Mouse (Mus musculus) erythroblast, adult 5-6 weeks (primary cell): ENCODE measurements around the gene Doc2g. TPM values are rescaled to one million over a fixed set of nuclear protein-coding genes. Genes with fewer than 3 reads are reported as not detected.
"Not testable (repeated sequence)": the region's sequence is repeated elsewhere in the genome, so short reads cannot be mapped to it uniquely, and the experiment has no call there.

ENCODE experiments used
- ATAC-seq: replicated peaks from 2 replicates; pipeline ENCODE4 v1.8.0; 2016; ENCODE audit warnings: moderate number of reproducible peaks, mild to moderate bottlenecking, moderate TSS enrichment, inconsistent platforms; ENCODE audit not compliant: poor library complexity, low FRiP score, severe bottlenecking
- total RNA-seq, 2 experiments: library from RNA; stranded (forward) in 1 of 2; stranded (reverse) in 1 of 2; fragments of 150-400 nt in 1 of 2; fragments of 200-764, 138-1000 nt in 1 of 2; gene quantifications; 2 replicates each; pipeline versions ENCODE4 v1.2.3 to v1.2.4; 2015 to 2017; ENCODE audit warnings: low replicate concordance in 2 of 2

Doc2g gene
- total RNA-seq (2015; ENCODE audit: low replicate concordance) (0.38 TPM in 1 of 2 replicates, not detected in the other), total RNA-seq (2017; ENCODE audit: low replicate concordance) (not detected in 2 replicates)

- no peak for ATAC-seq
These were observed at the start of gene Doc2g for GRCm38 (mm10) chr19:4003112-4003511. TSS of gene Doc2g (plus strand) at chr19:4003313.

DNA sequence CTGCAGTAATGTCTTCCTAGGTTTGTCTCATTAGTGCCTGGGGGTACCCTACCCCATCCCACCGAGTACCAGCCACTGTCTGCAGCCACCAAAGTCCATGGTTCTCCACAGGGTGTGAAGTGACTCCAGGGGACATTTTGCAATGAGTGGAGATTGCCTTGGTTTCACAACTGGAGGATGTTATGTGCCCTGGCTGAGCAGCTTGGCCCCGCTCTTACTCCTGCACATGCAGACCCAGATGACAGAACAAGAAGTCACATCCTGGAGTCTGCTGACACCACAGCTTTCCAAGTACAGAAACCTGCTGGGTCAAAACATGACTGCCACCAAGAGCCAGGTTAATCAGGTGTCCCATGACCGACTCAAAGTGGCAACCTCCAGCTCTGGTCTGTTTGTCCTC is 48.1 kb upstream of the Doc2g start:
- ATAC-seq, result no peak

GRCm38 (mm10) chr19:3955804-3956203 is 47.3 kb upstream of the Doc2g start:
- no peak for ATAC-seq

DNA sequence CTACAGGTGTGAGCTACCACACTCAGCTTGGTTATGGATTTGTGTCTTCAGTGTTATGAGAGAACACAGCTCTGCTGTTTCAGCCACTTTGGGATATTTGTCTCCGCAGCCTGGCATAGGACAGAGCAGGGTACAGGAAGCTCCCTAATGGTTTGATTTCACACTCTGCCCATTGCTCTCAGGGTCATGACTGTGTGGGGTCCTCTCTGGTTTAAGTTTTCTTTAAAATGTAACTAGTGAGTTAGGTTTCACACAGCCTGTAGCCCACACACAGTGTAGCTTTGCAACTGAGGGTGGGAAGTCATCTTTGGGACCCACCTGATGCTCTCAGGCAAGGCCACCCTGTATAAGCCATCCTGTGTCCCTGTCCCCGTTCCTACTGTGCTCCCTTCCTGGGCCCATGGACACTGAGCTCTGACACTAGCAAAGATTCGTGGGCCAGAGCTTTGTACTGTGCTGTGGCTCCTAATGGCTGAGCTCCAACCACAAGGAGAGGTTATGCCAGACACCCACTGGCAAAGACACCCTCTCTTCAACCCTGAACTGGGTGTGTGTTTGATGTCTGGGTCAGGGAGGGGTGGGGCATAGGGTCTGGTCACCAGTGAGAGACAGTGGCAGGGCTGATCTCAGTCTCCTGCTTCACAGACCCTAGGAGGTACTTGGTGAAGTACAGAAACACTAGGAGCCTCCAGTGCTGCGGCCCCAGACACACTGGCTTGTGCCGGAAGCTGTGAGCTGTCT is 45.6 kb upstream of the Doc2g start:
- not testable (repeated sequence) for ATAC-seq

GRCm38 (mm10) chr19:3958470-3958869 is 44.6 kb upstream of the Doc2g start, which contains the start of gene Aldh3b3:
TSS of gene Aldh3b3 (plus strand) at chr19:3958645.
- no peak for ATAC-seq

- ATAC-seq, result no peak
These were observed 44.1 kb upstream of the Doc2g start for GRCm38 (mm10) chr19:3959030-3959429.

DNA sequence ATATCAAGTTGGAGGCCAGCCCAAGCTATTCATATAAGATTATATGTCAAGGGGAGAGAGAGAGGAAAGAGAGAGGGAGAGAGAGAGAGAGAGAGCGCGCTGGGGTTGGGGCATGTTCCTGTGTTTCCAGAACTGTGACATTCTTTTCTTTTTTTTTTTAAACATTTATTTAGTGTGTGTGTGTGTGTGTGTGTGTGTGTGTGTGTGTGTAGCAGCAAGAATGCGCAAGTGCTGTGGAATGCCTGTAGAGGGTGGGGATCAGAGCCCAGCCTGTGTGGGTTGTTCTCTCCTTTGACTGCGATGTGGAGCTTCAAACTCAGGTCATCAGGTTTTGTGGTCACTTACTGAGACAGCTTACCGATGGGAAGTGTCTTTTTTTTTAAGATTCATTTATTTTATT is 42.9 kb upstream of the Doc2g start:
- ATAC-seq, result no peak

GRCm38 (mm10) chr19:3961805-3962204 is 41.3 kb upstream of the Doc2g start:
- ATAC-seq, result not testable (repeated sequence)

DNA sequence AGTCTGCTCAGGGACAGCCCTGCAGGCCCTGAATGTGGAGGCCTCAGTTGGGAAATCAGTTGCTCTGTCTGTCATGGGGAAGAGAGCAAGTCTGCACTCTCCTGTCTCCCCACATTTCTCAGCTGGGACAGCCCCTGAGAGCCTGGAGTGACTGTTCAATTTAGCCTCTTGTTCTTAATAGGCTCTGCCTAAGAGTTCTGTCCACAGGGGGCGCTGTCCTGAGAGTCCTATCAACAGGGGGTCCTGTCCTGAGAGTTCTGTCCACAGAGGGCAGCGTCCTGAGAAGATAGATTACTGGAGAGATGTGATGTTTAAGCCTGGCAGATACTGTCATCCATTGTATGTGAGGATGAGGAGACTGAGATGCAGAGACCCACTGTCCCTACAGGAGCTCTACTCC is 40.6 kb upstream of the Doc2g start:
- ATAC-seq, result no peak

DNA sequence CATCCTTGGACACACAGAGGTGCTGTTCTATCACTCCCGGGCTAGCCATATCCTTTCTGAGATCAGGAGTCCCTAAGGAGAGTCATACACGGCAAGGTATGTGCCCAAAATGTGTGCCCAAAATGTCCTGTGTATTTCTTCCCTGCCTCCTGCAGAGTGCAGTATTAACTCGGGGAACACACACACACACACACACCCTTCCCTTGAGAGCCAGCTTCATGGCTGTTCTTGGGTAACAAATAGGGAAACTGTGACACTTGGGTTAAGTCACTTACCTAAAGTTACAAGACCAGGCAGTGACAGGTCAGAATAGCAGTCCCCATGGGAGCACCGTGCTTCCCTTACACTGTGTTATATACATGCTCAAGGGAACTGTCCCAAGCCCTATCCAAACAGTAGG is 39.1 kb upstream of the Doc2g start:
- ATAC-seq, result no peak

- no peak for ATAC-seq
These were observed 36.6 kb upstream of the Doc2g start for GRCm38 (mm10) chr19:3966330-3967075.

GRCm38 (mm10) chr19:3967258-3967657 is 35.9 kb upstream of the Doc2g start:
- no peak for ATAC-seq

DNA sequence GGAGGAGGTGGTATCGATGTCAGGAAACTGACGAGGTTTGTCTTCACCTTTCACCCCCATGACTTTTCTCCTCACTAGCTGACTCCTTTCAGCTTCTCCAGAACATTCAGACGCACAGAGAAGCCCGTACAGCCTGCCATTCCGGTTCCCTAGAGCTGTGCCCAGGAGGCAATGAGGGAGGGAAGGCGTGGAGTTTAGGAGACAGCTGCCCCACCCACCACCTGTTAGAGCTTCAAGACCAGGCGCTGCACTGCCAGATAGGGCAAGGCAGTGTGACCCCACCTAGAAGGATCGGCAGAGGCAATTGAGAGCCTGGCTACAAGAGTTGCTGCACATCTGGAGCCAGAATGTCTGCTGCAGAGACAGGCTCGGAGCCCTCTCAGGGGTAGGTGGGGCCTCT is 30.9 kb upstream of the Doc2g start, which contains the start of gene Aldh3b2:
Gene Aldh3b2, plus strand, starts transcription at position 100 of the 400 bp plus-strand sequence.
- peak; percentile 87 for ATAC-seq

- ATAC-seq, result not testable (repeated sequence)
These were observed 28.5 kb upstream of the Doc2g start for GRCm38 (mm10) chr19:3974608-3975007.

- ATAC-seq, result no peak
These were observed 27.2 kb upstream of the Doc2g start for GRCm38 (mm10) chr19:3975866-3976265.

- ATAC-seq, result peak; percentile 64
These were observed 22.8 kb upstream of the Doc2g start for GRCm38 (mm10) chr19:3980309-3980708.

GRCm38 (mm10) chr19:3980917-3981316 is 22.2 kb upstream of the Doc2g start:
- no peak for ATAC-seq

- ATAC-seq, result no peak
These were observed 19.4 kb upstream of the Doc2g start for GRCm38 (mm10) chr19:3983527-3984200.

DNA sequence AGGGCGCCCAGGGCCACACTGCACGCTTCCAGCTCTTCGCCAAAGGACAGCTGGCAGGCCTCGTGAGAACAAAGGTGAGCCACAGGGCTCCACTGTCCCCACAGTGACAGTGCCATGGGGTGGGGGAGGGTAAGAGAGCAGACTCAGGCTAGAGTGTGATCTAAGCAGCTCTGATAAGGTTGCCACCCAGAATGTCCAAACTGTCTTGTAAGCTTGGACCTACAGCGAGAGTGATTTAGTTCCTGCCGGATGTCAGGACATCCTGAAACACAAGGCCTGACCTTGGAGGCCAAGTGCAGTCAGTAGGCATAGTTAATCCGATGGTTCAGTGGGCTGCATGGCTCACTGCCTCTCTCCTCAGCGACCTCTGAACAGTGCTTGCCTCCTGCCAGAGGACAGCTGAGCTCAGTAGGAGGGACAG is 17.8 kb upstream of the Doc2g start:
- ATAC-seq, result no peak

GRCm38 (mm10) chr19:3986334-3986733 is 16.8 kb upstream of the Doc2g start, which contains the start of gene Acy3:
TSS of gene Acy3 (plus strand) at chr19:3986570.
- ATAC-seq, result no peak
